Mouse (Mus musculus) limb, embryonic 12.5 days (tissue): ENCODE measurements at regions not wholly inside any gene's neighbourhood (a gene's known extent, or its start where the extent isn't known, plus 50 kb on each side); places are given as distances from the start of the nearest gene placed in this dataset.

ENCODE experiments used
- ATAC-seq: fragments of 200-750 bp; cut with Nextera tagmentation; 2 replicates; pipeline ENCODE4 v1.8.0; 2017; ENCODE audit warnings: low read depth, moderate TSS enrichment; ENCODE audit not compliant: insufficient number of reproducible peaks, insufficient read depth, low FRiP score, low TSS enrichment
- H3K27ac ChIP-seq: fragments of 300-500 bp; sonication (generic); 2 replicates; pipeline ENCODE4 v1.5.1; 2016; ENCODE audit warnings: mild to moderate bottlenecking, moderate library complexity
- H3K27me3 ChIP-seq: fragments of 300-500 bp; sonication (generic); 2 replicates; pipeline ENCODE4 v1.6.1; 2016; ENCODE audit warnings: mild to moderate bottlenecking, moderate library complexity
- H3K36me3 ChIP-seq: fragments of 300-500 bp; sonication (generic); 2 replicates; pipeline ENCODE4 v1.6.1; 2016; ENCODE audit warnings: mild to moderate bottlenecking, moderate library complexity
- H3K4me1 ChIP-seq: fragments of 300-500 bp; sonication (generic); replicated peaks from 2 replicates; pipeline ENCODE4 v1.6.1; 2016
- H3K4me2 ChIP-seq: fragments of 300-500 bp; sonication (generic); 2 replicates; pipeline ENCODE4 v1.6.1; 2016; ENCODE audit warnings: mild to moderate bottlenecking, moderate library complexity
- H3K4me3 ChIP-seq: fragments of 300-500 bp; sonication (generic); replicated peaks from 2 replicates; pipeline ENCODE4 v1.5.1; 2016; ENCODE audit warnings: mild to moderate bottlenecking
- H3K9ac ChIP-seq: fragments of 300-500 bp; sonication (generic); replicated peaks from 2 replicates; pipeline ENCODE4 v1.6.1; 2016; ENCODE audit warnings: mild to moderate bottlenecking, moderate library complexity
- H3K9me3 ChIP-seq: fragments of 300-500 bp; sonication (generic); 2 replicates; pipeline ENCODE4 v1.6.1; 2016; ENCODE audit warnings: mild to moderate bottlenecking, moderate library complexity
- WGBS: fragments of 180-500 bp; shearing (Covaris S2); methylation state at CpG from one replicate; pipeline ENCODE4 v1.1.7; 2016; 5-methylcytosine and 5-hydroxymethylcytosine counted together

GRCm38 (mm10) chr13:102132154-102132553, 364.1 kb upstream of the Pik3r1 start:
- H3K4me1 ChIP-seq = 0 out of 2 replicates have a peak, but pooled peaks cover 3% of the 10 kb centered on the region
- 66% methylated on average over 5 of the region's 5 CpGs for WGBS
- H3K4me3 ChIP-seq = no peak overlapping the region
- no peaks in the 10 kb centered on the region for H3K27me3 ChIP-seq
- no peaks in the 10 kb centered on the region for H3K36me3 ChIP-seq
- no peak overlapping the region for H3K9ac ChIP-seq
- no peak overlapping the region for H3K4me2 ChIP-seq
- no peak overlapping the region for H3K27ac ChIP-seq
- ATAC-seq = no peak
- no peaks in the 10 kb centered on the region for H3K9me3 ChIP-seq

- no peaks in the 10 kb centered on the region for H3K9me3 ChIP-seq
- WGBS = 71% methylated on average over 2 of the region's 2 CpGs
- no peak for ATAC-seq
- no peak overlapping the region for H3K27ac ChIP-seq
- no peak overlapping the region for H3K9ac ChIP-seq
- no peak overlapping the region for H3K4me2 ChIP-seq
- no peaks in the 10 kb centered on the region for H3K36me3 ChIP-seq
- H3K4me1 ChIP-seq = 0 out of 2 replicates have a peak, but pooled peaks cover 3% of the 10 kb centered on the region
- no peaks in the 10 kb centered on the region for H3K27me3 ChIP-seq
- no peak overlapping the region for H3K4me3 ChIP-seq
Measured at GRCm38 (mm10) chr13:102132696-102133095, 364.7 kb upstream of the Pik3r1 start.

GRCm38 (mm10) chr13:102135210-102135609, 367.2 kb upstream of the Pik3r1 start:
- no peak for ATAC-seq

GRCm38 (mm10) chr13:102142986-102143385, 375.0 kb upstream of the Pik3r1 start:
- WGBS = 94% methylated on average over 7 of the region's 7 CpGs
- ATAC-seq = no peak
- no peaks in the 10 kb centered on the region for H3K27me3 ChIP-seq

More at GRCm38 (mm10) chr13:102135210-102135609, 367.2 kb upstream of the Pik3r1 start:
- Histone ChIP-seq H3K4me3 (no peak overlapping the region), H3K36me3 (no peaks in the 10 kb centered on the region), H3K27ac (no peak overlapping the region), H3K9ac (no peak overlapping the region), H3K9me3 (no peaks in the 10 kb centered on the region), H3K4me2 (no peak overlapping the region), H3K4me1 (0 out of 2 replicates have a peak, but pooled peaks cover 3% of the 10 kb centered on the region), H3K27me3 (no peaks in the 10 kb centered on the region)

GRCm38 (mm10) chr13:102143848-102144247, 375.8 kb upstream of the Pik3r1 start:
- 84% methylated on average over 2 of the region's 2 CpGs for WGBS
- H3K9me3 ChIP-seq = no peaks in the 10 kb centered on the region
- H3K9ac ChIP-seq = no peak overlapping the region
- H3K36me3 ChIP-seq = no peaks in the 10 kb centered on the region
- H3K27me3 ChIP-seq = no peaks in the 10 kb centered on the region
- H3K27ac ChIP-seq = no peak overlapping the region
- ATAC-seq = no peak
- no peaks in the 10 kb centered on the region for H3K4me1 ChIP-seq
- no peak overlapping the region for H3K4me2 ChIP-seq
- no peak overlapping the region for H3K4me3 ChIP-seq

More at GRCm38 (mm10) chr13:102142986-102143385, 375.0 kb upstream of the Pik3r1 start:
- no peak overlapping the region for H3K4me3 ChIP-seq
- H3K4me2 ChIP-seq = no peak overlapping the region
- H3K9ac ChIP-seq = no peak overlapping the region
- H3K9me3 ChIP-seq = no peaks in the 10 kb centered on the region
- H3K4me1 ChIP-seq = no peaks in the 10 kb centered on the region
- H3K27ac ChIP-seq = no peak overlapping the region
- no peaks in the 10 kb centered on the region for H3K36me3 ChIP-seq

- Histone ChIP-seq H3K36me3 (no peaks in the 10 kb centered on the region), H3K27ac (no peak overlapping the region), H3K9ac (no peak overlapping the region), H3K4me1 (no peaks in the 10 kb centered on the region), H3K27me3 (no peaks in the 10 kb centered on the region), H3K4me3 (no peak overlapping the region), H3K4me2 (no peak overlapping the region), H3K9me3 (no peaks in the 10 kb centered on the region)
- 88% methylated on average over 2 of the region's 2 CpGs for WGBS
- ATAC-seq = no peak
Measured at GRCm38 (mm10) chr13:102148039-102148438, 380.0 kb upstream of the Pik3r1 start.

- Histone ChIP-seq H3K4me3 (no peak overlapping the region), H3K9me3 (no peaks in the 10 kb centered on the region), H3K27me3 (no peaks in the 10 kb centered on the region), H3K9ac (no peak overlapping the region), H3K27ac (no peak overlapping the region), H3K4me2 (no peak overlapping the region), H3K36me3 (no peaks in the 10 kb centered on the region), H3K4me1 (peaks cover 11% of the 10 kb centered on the region)
- ATAC-seq = no peak
- 34% methylated on average over 5 of the region's 5 CpGs for WGBS
Measured at GRCm38 (mm10) chr13:102153785-102154608, 386.0 kb upstream of the Pik3r1 start.

- no peaks in the 10 kb centered on the region for H3K36me3 ChIP-seq
- no peak overlapping the region for H3K4me2 ChIP-seq
- 15% methylated on average over 2 of the region's 2 CpGs for WGBS
- H3K9me3 ChIP-seq = no peaks in the 10 kb centered on the region
- no peak overlapping the region for H3K4me3 ChIP-seq
- no peaks in the 10 kb centered on the region for H3K27me3 ChIP-seq
- no peak overlapping the region for H3K9ac ChIP-seq
- no peak overlapping the region for H3K27ac ChIP-seq
- H3K4me1 ChIP-seq = peaks cover 11% of the 10 kb centered on the region
- no peak for ATAC-seq
Measured at GRCm38 (mm10) chr13:102154609-102154899, 386.5 kb upstream of the Pik3r1 start.

GRCm38 (mm10) chr13:102157369-102158130, 389.5 kb upstream of the Pik3r1 start:
- H3K9ac ChIP-seq = no peak overlapping the region
- H3K36me3 ChIP-seq = no peaks in the 10 kb centered on the region
- no peaks in the 10 kb centered on the region for H3K9me3 ChIP-seq
- H3K4me1 ChIP-seq = peaks cover 11% of the 10 kb centered on the region
- no peaks in the 10 kb centered on the region for H3K27me3 ChIP-seq
- no peak for ATAC-seq
- no peak overlapping the region for H3K4me3 ChIP-seq
- 88% methylated on average over 6 of the region's 6 CpGs for WGBS
- H3K27ac ChIP-seq = no peak overlapping the region
- H3K4me2 ChIP-seq = no peak overlapping the region

GRCm38 (mm10) chr13:102173382-102174234, 405.6 kb upstream of the Pik3r1 start:
- Histone ChIP-seq H3K9me3 (no peaks in the 10 kb centered on the region), H3K4me3 (no peak overlapping the region), H3K4me2 (no peak overlapping the region), H3K36me3 (no peaks in the 10 kb centered on the region), H3K4me1 (no peaks in the 10 kb centered on the region), H3K27ac (no peak overlapping the region), H3K9ac (no peak overlapping the region), H3K27me3 (no peaks in the 10 kb centered on the region)
- WGBS = 87% methylated on average over 9 of the region's 9 CpGs
- no peak for ATAC-seq

- Histone ChIP-seq H3K9me3 (no peaks in the 10 kb centered on the region), H3K36me3 (no peaks in the 10 kb centered on the region), H3K27me3 (no peaks in the 10 kb centered on the region), H3K9ac (no peak overlapping the region), H3K4me3 (no peak overlapping the region), H3K27ac (no peak overlapping the region), H3K4me1 (no peaks in the 10 kb centered on the region), H3K4me2 (no peak overlapping the region)
- WGBS = 92% methylated on average over 3 of the region's 3 CpGs
- ATAC-seq = no peak
Measured at GRCm38 (mm10) chr13:102174431-102174830, 406.4 kb upstream of the Pik3r1 start.
